Mouse (Mus musculus): ENCODE measurements at regions not wholly inside any gene's neighbourhood (a gene's known extent, or its start where the extent isn't known, plus 50 kb on each side); places are given as distances from the start of the nearest gene placed in this dataset.
A peak's percentile ranks its signal among the peaks of the same experiment; 100 is the strongest.

GRCm38 (mm10) chr8:55754189-55754588 lies 152.6 kb downstream of the Adam29 start:
- no peak for DNase-seq (ENCODE audit: low spot score in 2 of 2)

GRCm38 (mm10) chr8:55724303-55725279 lies 182.2 kb downstream of the Adam29 start:
- no peak for DNase-seq (ENCODE audit: low spot score in 2 of 2)

- DNase-seq (ENCODE audit: low spot score in 2 of 2): no peak
Observed at GRCm38 (mm10) chr8:55691791-55692190, 215.0 kb downstream of the Adam29 start.

- DNase-seq (ENCODE audit: low spot score in 2 of 2): no peak
Observed at GRCm38 (mm10) chr8:55680436-55680835, 226.3 kb downstream of the Adam29 start.

GRCm38 (mm10) chr8:55638716-55639115 lies 268.0 kb downstream of the Adam29 start:
- no peak for DNase-seq (ENCODE audit: low spot score in 2 of 2)

GRCm38 (mm10) chr8:55622399-55622798 lies 284.3 kb downstream of the Adam29 start:
- peak in 1 of 2 experiments; percentile 26 for DNase-seq (ENCODE audit: low spot score in 2 of 2)

Measured in right cerebral cortex, postnatal 10 days (tissue).